30 mouse cellular contexts compared by ENCODE assay signal in genomic region chr16:90210717-90211116, GRCm38 (mm10). TPM values are rescaled to one million over a fixed set of nuclear protein-coding genes. Genes with fewer than 3 reads are reported as not detected.
DNase-seq lines count a peak whose midpoint lies in the region; ATAC-seq and TF ChIP-seq lines count a peak whose summit lies in the region.
"Had no signal": no experiment of that assay in that cellular context is flagged by ENCODE, and none has a peak within 500 bp of the region (broad histone marks: within the 10 kb centered on the region; RNA-seq: fewer than 3 reads in every experiment).

No protein-coding gene starts in this region.

- ATAC-seq in embryonic facial prominence, embryonic 14.5 days (ENCODE audit: low read depth) = no peak
- ATAC-seq in liver, embryonic 12.5 days = no peak
- ATAC-seq in liver, postnatal 0 days = no peak
- ATAC-seq in lung, embryonic 14.5 days (ENCODE audit: insufficient read depth) = no peak
- ATAC-seq: forebrain, embryonic 15.5 days; hindbrain, embryonic 16.5 days had no signal

- DNase-seq in embryonic facial prominence, embryonic 14.5 days (ENCODE audit: low spot score) = peak; percentile 21
- no peak for DNase-seq in embryonic facial prominence, embryonic 10.5 days (ENCODE audit: low spot score)
- DNase-seq in liver, postnatal 0 days = no peak
- peak; percentile 13 for DNase-seq in lung, embryonic 14.5 days
- DNase-seq in lung, postnatal 36 days = peak; percentile 43
- DNase-seq in spleen, adult 18-20 months = no peak
- DNase-seq in testis, postnatal 10 days (ENCODE audit: low spot score) = no peak
- DNase-seq: adrenal gland, postnatal 25 days; cerebellum, adult 11-12 months; cerebellum, postnatal 14 days; gastrocnemius, postnatal 25 days; heart, adult 18-20 months; heart, postnatal 10 days; kidney, adult 8-10 months; kidney, postnatal 10 days; layer of hippocampus, adult 9-11 months; liver, embryonic 13.5 days had no signal

- WGBS in embryonic facial prominence, embryonic 14.5 days = 70% methylated on average over 10 of the region's 10 CpGs
- 88% methylated on average over 10 of the region's 10 CpGs for WGBS in embryonic facial prominence, embryonic 10.5 days
- WGBS in liver, embryonic 12.5 days (ENCODE audit: insufficient replicate concordance) = 79% methylated on average over 10 of the region's 10 CpGs
- WGBS in liver, postnatal 0 days (ENCODE audit: insufficient replicate concordance) = 79% methylated on average over 10 of the region's 10 CpGs
- WGBS in lung, embryonic 14.5 days = 63% methylated on average over 10 of the region's 10 CpGs

- H3K36me3 ChIP-seq in embryonic facial prominence, embryonic 14.5 days (ENCODE audit: control insufficient read depth, insufficient read depth, low read length) = no peaks in the 10 kb centered on the region
- H3K36me3 ChIP-seq in embryonic facial prominence, embryonic 10.5 days (replicated peaks) = no peaks in the 10 kb centered on the region
- no peaks in the 10 kb centered on the region for H3K36me3 ChIP-seq in liver, embryonic 12.5 days
- no peaks in the 10 kb centered on the region for H3K36me3 ChIP-seq in liver, postnatal 0 days (replicated peaks; ENCODE audit: insufficient read depth, low read length)
- H3K36me3 ChIP-seq in lung, embryonic 14.5 days (ENCODE audit: insufficient read depth) = no peaks in the 10 kb centered on the region
- H3K36me3 ChIP-seq: forebrain, embryonic 10.5 days; forebrain, embryonic 15.5 days; G1E; heart, embryonic 13.5 days; hindbrain, embryonic 10.5 days; limb, embryonic 12.5 days; liver, embryonic 13.5 days; midbrain, embryonic 12.5 days; neural tube, embryonic 12.5 days had no signal

- H3K27me3 ChIP-seq in embryonic facial prominence, embryonic 14.5 days (replicated peaks; ENCODE audit: control insufficient read depth, insufficient read depth, low read length) = no peaks in the 10 kb centered on the region
- H3K27me3 ChIP-seq in embryonic facial prominence, embryonic 10.5 days (replicated peaks; ENCODE audit: low read depth, poor library complexity, severe bottlenecking) = no peaks in the 10 kb centered on the region
- H3K27me3 ChIP-seq in liver, embryonic 12.5 days (replicated peaks) = no peaks in the 10 kb centered on the region
- H3K27me3 ChIP-seq in liver, postnatal 0 days (ENCODE audit: insufficient read depth, low read length) = no peaks in the 10 kb centered on the region
- H3K27me3 ChIP-seq in lung, embryonic 14.5 days (ENCODE audit: insufficient read depth, low read length) = no peaks in the 10 kb centered on the region
- H3K27me3 ChIP-seq: forebrain, embryonic 15.5 days; heart, embryonic 13.5 days; limb, embryonic 12.5 days; liver, embryonic 13.5 days; megakaryocyte, embryonic 14.5 days; midbrain, embryonic 12.5 days; neural tube, embryonic 12.5 days had no signal

- no peak overlapping the region for H3K27ac ChIP-seq in embryonic facial prominence, embryonic 14.5 days (replicated peaks; ENCODE audit: low read depth, low read length)
- no peak overlapping the region for H3K27ac ChIP-seq in embryonic facial prominence, embryonic 10.5 days (replicated peaks)
- peak overlapping the region; percentile 31; the same call in 1 of the 2 replicates for H3K27ac ChIP-seq in liver, embryonic 12.5 days
- no peak overlapping the region for H3K27ac ChIP-seq in liver, postnatal 0 days (ENCODE audit: low read depth)
- H3K27ac ChIP-seq in lung, embryonic 14.5 days (ENCODE audit: low read depth) = 0 out of 2 replicates have a peak overlapping the region, but pooled peaks have one; percentile 20
- H3K27ac ChIP-seq: forebrain, embryonic 10.5 days; forebrain, embryonic 15.5 days; heart, embryonic 13.5 days; hindbrain, embryonic 10.5 days; left cerebral cortex, adult 2 months; limb, embryonic 12.5 days; liver, embryonic 13.5 days; midbrain, embryonic 12.5 days; neural tube, embryonic 12.5 days had no signal

- H3K9ac ChIP-seq in embryonic facial prominence, embryonic 14.5 days (ENCODE audit: low read depth, low read length) = no peak overlapping the region
- H3K9ac ChIP-seq in liver, embryonic 12.5 days = no peak overlapping the region
- H3K9ac ChIP-seq in liver, postnatal 0 days (replicated peaks) = no peak overlapping the region
- H3K9ac ChIP-seq in lung, embryonic 14.5 days = no peak overlapping the region
- H3K9ac ChIP-seq: forebrain, embryonic 15.5 days; heart, embryonic 13.5 days; limb, embryonic 12.5 days; liver, embryonic 13.5 days; midbrain, embryonic 12.5 days; neural tube, embryonic 12.5 days had no signal

- TF ChIP-seq EP300 in liver, postnatal 0 days (IDR thresholded peaks at IDR 0.05; ENCODE audit: low read depth) = no peak

- H3K4me1 ChIP-seq in embryonic facial prominence, embryonic 14.5 days (ENCODE audit: control insufficient read depth, insufficient read depth, low read length) = no peaks in the 10 kb centered on the region
- H3K4me1 ChIP-seq in embryonic facial prominence, embryonic 10.5 days = no peaks in the 10 kb centered on the region
- H3K4me1 ChIP-seq in liver, embryonic 12.5 days = peaks cover 39% of the 10 kb centered on the region
- H3K4me1 ChIP-seq in liver, postnatal 0 days (ENCODE audit: insufficient read depth) = peaks cover 9% of the 10 kb centered on the region
- H3K4me1 ChIP-seq in lung, embryonic 14.5 days (ENCODE audit: insufficient read depth) = no peaks in the 10 kb centered on the region
- H3K4me1 ChIP-seq: forebrain, embryonic 10.5 days; forebrain, embryonic 15.5 days; heart, embryonic 13.5 days; hindbrain, embryonic 10.5 days; limb, embryonic 12.5 days; midbrain, embryonic 12.5 days; neural tube, embryonic 12.5 days had no signal

- TF ChIP-seq CTCF in liver, postnatal 0 days (IDR thresholded peaks at IDR 0.05; ENCODE audit: low read depth) = no peak
- TF ChIP-seq CTCF in lung, embryonic 14.5 days (IDR thresholded peaks at IDR 0.05; ENCODE audit: low read depth) = no peak

- H3K4me3 ChIP-seq in embryonic facial prominence, embryonic 14.5 days (ENCODE audit: low read depth, low read length) = no peak overlapping the region
- H3K4me3 ChIP-seq in embryonic facial prominence, embryonic 10.5 days = no peak overlapping the region
- H3K4me3 ChIP-seq in liver, embryonic 12.5 days = no peak overlapping the region
- no peak overlapping the region for H3K4me3 ChIP-seq in liver, postnatal 0 days (ENCODE audit: low read depth, low read length)
- H3K4me3 ChIP-seq in lung, embryonic 14.5 days (ENCODE audit: low read depth, low read length) = no peak overlapping the region
- H3K4me3 ChIP-seq: forebrain, embryonic 10.5 days; forebrain, embryonic 15.5 days; heart, embryonic 13.5 days; hindbrain, embryonic 10.5 days; left cerebral cortex, adult 2 months; limb, embryonic 12.5 days; liver, embryonic 13.5 days; megakaryocyte, embryonic 14.5 days; midbrain, embryonic 12.5 days; myocyte; neural tube, embryonic 12.5 days had no signal

- H3K9me3 ChIP-seq in embryonic facial prominence, embryonic 14.5 days (ENCODE audit: control insufficient read depth, low read length) = no peaks in the 10 kb centered on the region
- H3K9me3 ChIP-seq in embryonic facial prominence, embryonic 10.5 days = no peaks in the 10 kb centered on the region
- no peaks in the 10 kb centered on the region for H3K9me3 ChIP-seq in liver, embryonic 12.5 days (replicated peaks)
- no peaks in the 10 kb centered on the region for H3K9me3 ChIP-seq in liver, postnatal 0 days (ENCODE audit: low read length)
- H3K9me3 ChIP-seq in lung, embryonic 14.5 days (ENCODE audit: low read depth, low read length) = no peaks in the 10 kb centered on the region
- H3K9me3 ChIP-seq: forebrain, embryonic 10.5 days; forebrain, embryonic 15.5 days; G1E; heart, embryonic 13.5 days; hindbrain, embryonic 10.5 days; limb, embryonic 12.5 days; liver, embryonic 13.5 days; megakaryocyte, embryonic 14.5 days; midbrain, embryonic 12.5 days; neural tube, embryonic 12.5 days had no signal

- H3K4me2 ChIP-seq in embryonic facial prominence, embryonic 14.5 days (ENCODE audit: low read depth, low read length) = no peak overlapping the region
- no peak overlapping the region for H3K4me2 ChIP-seq in liver, embryonic 12.5 days
- H3K4me2 ChIP-seq in liver, postnatal 0 days (ENCODE audit: low read depth, low read length) = no peak overlapping the region
- H3K4me2 ChIP-seq in lung, embryonic 14.5 days = no peak overlapping the region
- H3K4me2 ChIP-seq: forebrain, embryonic 15.5 days; heart, embryonic 13.5 days; limb, embryonic 12.5 days; liver, embryonic 13.5 days; midbrain, embryonic 12.5 days; neural tube, embryonic 12.5 days had no signal

RNA-seq across cellular contexts. Expression of gene Sod1, which starts 9.8 kb away (rescaled TPM):
- 1,098 and 1,130 TPM in 2 replicates for polyA plus RNA-seq in embryonic facial prominence, embryonic 14.5 days (2014; fragmentation: Nextera tagmentation; extraction: Ambion mirVana)
- 1,351 and 1,353 TPM in 2 replicates for polyA plus RNA-seq in embryonic facial prominence, embryonic 10.5 days (2016; fragmentation: Nextera tagmentation; extraction: Ambion mirVana)
- polyA plus RNA-seq in liver, embryonic 12.5 days (2016; fragmentation: Nextera tagmentation; extraction: Ambion mirVana) = 1,290 and 1,294 TPM in 2 replicates
- 1,398 and 1,474 TPM in 2 replicates for polyA plus RNA-seq in liver, postnatal 0 days (2015; fragmentation: Nextera tagmentation; extraction: Ambion mirVana)
- polyA plus RNA-seq in lung, embryonic 14.5 days (2014; fragmentation: Nextera tagmentation; extraction: Ambion mirVana) = 1,316 and 1,360 TPM in 2 replicates

Comparison
In these comparisons a context has a peak if more than half of its experiments do, and no peak if none do; other contexts are left out.
1. DNase-seq: peak in embryonic facial prominence, embryonic 14.5 days (single experiment), lung, embryonic 14.5 days (single experiment) and lung, postnatal 36 days (single experiment); none in embryonic facial prominence, embryonic 10.5 days (single experiment), liver, postnatal 0 days (single experiment), spleen, adult 18-20 months (0 of 2) and testis, postnatal 10 days (single experiment).
2. H3K27ac ChIP-seq: peak in liver, embryonic 12.5 days (single experiment) and lung, embryonic 14.5 days (single experiment); none in embryonic facial prominence, embryonic 14.5 days (single experiment), embryonic facial prominence, embryonic 10.5 days (single experiment) and liver, postnatal 0 days (single experiment).